Mouse (Mus musculus) NIH3T3 (cell line): ENCODE data around the gene Atl1.

Experiments used
- DNase-seq: peaks from one replicate; pipeline ENCODE4 v3.0.0-alpha.2; 2012; ENCODE audit warnings: low read depth

Atl1 gene

DNA sequence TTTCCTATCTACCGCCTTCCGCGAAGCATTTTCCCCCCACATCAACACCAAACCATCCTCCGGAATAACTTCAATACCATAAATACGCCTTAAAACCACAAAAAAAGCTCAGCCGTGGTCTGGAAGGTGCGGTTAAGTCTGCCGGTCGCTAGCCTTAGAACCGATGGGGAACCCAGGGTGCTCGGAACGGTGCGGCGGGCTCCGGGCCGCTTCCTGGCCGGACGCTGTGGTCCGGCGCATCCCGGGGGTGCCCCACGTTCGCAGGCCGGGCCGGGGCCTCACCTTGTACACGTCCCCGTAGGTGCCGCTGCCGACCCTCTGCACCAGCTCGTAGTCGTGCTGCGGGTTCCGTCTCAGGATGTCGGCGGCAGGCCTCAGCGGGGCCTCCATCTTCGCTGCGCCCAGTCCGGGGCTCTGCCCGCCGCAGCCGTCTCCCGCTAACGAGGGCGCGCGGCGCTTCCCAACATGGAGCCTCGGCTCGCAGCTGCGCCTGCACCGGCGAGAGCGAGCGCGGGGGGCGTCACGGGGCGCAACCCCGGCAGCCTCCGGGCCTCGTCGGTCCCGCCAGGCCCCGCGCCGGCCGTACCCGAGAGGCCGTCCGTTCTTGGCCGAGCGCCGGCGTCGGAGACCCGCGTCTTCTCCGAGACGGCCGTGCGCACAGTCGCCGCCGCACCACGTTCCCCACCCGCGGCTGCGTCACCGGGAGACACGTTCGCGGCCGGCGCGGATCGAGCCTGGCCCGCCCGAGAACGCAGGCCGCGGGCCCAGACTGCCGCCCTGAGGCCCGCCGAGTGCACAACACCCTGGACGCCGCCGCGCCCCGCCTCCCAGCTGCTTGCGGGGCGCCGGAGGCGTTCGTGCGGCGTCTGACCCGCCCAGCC lies at the start of gene Atl1, which contains the start of gene Map4k5:
Atl1 (plus strand) TSS at position 244 of the 881 bp plus-strand sequence.
Map4k5 (minus strand) TSS at position 830 of the 881 bp plus-strand sequence.
- peak; percentile 96 for DNase-seq

DNA sequence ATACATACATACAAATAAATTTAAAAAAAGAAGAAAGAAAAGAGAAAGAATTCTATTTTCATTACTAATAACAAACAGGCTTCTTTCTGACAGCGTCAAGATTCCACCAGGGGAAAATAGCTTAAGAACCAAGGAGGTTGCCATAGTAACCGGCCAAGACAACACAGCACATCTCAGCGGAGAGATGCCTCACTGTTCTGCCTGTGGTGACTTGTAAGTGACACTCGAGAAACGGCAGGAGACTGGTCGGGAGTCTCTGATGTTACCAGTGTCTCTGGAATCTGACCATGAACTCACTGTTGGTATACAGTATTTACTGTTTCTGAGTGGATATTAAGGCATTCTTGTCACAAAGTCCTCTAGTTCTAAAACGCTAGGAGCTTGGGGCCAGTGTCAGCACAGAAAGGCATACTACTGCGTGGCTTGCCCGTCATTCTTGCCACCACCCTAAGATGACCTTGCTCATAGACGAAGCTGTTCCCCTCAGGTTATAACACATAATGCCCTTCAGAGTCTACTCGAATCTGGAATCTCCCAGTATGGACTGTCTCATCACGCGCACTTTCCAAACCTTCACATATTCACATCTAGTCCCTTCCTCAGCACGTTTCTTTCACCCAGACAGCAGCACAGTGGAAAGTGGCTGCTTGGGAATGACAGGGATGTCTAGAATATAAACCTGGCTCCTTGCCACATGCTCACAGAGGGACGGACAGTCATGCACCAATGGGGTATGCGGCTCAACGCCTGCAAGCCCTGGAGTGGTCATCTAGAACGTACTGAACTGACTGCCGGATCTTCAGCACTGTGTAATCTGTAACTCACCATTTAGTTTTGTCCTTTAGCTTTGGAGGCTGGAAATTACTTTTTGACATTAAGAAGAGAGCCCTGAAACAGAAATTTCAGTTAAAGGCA lies 48.6 kb upstream of the Atl1 start:
- DNase-seq, result no peak

DNA sequence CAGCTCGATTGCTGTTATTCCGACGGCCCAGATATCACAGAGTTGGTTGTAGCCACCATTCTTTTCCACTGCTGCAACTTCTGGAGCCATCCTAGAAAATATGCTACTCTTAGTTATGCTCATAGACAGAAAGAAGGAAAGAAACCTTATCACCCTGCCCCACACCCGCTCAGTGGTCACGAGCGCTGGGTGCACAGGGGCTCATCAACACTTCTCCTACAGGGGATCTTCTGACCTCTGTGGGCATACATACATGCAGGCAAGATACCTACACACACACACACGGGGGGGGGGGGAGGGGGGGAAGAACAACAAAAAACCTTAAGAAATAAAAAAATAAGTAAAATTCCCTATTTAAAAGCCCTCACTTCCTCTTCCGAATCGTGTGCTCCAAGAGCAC lies 46.7 kb upstream of the Atl1 start:
- no peak for DNase-seq

DNA sequence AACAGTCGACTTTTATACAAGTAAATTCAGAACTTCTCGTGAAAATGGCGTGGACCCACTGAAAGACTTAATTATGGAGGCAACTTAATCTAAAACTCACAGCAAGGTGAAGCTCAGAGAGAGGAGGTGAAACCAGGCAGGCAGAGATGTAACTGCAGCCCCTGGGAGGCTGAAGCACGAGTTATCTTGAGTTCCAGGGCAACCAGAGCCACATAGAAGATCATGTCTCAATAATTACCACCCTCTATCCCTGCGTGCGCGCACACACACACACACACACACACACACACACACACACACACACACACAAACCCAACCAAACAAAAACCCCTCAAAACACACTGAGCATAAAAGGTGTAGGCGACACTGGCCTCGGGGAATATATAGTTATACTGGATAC lies 45.9 kb upstream of the Atl1 start:
- no peak for DNase-seq

DNA sequence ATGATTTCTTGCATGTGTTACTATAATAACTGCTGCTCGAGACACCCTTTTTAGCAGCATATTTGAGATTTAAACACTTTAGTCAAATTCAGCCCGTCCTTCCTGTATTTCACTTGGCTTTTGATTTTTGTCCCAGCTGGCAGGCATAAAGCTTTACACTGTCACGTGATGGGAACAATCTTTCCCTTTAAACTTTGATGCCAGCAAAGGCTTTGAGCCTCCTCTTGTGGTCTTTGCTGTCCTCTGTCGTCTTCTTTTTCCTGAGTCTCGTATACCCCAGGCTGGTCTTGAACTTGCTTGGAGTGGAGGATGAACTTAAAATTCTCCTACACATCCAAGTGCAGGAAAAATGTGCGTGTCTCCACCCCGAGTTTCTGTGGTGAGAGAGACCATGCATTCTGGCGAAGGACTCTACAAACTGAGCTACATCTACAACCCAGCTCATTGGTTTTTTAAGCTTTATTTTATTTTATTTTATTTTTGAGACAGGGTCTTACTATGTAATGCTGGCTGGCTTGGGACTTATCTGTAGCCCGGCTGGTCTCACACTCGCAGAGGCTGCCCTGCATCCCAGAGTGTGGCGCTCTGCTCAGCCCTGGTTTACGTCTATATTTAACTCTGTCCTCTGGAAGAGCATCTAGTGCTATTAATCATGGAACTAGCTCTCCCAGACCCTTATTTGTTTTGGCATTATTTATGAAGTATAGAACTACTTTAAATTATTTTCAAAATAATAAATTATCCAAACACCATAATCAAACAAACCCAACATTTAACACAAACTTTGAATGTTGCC lies 44.1 kb upstream of the Atl1 start:
- DNase-seq, result no peak

DNA sequence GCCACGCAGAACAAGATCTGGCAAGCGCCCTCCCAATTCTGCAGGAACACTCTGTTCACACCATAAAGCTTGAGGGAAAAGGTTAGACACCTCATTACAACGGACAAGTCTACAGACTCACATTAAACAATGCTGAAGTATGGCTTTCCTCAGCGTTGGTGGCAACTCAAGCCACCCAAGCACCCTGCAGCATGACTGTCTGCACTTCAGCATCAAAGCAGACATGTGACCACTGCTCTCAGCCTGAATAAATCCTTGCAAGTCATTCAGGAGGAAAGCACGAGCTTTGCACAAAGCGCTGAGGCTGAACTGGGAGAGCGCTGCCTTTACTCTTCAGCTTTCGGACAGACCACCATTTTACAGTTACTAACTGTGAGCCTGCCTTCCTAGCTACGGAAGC lies 40.1 kb upstream of the Atl1 start:
- no peak for DNase-seq

DNA sequence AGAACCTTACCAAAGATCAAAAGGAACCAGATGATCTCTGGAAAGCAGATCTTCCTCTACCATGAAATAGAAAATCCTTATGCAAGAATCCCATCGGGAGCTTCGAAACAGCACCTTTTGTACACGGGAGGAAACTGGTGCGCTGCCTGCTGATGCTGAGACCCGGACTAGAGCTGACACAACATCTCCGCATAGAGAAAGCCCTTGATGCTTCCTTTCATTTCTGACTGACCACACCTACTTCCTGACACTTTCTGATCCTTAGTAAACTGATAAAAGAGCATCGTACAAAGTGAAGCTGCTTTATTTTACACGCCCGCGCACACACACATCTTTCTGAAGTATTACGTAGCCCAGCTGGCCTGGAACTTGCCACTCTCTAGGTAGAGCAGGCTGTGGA lies 39.0 kb upstream of the Atl1 start:
- no peak for DNase-seq

DNA sequence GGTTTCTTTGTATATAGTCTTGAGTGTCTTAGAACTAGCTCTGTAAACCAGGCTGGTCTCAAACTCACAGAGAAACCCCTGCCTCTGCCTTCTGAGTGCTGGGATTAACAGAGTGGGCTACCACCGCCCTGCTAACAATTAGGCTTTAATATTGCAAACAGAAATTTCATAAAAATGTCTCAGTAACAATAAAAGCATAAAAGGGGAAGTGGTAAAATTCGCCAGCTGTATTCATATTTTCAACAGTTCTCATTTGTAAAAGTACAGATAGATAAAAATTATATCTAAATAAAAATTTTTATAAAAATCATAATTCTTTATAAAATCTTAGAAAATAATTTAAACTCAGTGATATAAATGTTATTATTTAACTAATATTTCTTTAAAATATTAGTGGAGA lies 38.5 kb upstream of the Atl1 start:
- no peak for DNase-seq

DNA sequence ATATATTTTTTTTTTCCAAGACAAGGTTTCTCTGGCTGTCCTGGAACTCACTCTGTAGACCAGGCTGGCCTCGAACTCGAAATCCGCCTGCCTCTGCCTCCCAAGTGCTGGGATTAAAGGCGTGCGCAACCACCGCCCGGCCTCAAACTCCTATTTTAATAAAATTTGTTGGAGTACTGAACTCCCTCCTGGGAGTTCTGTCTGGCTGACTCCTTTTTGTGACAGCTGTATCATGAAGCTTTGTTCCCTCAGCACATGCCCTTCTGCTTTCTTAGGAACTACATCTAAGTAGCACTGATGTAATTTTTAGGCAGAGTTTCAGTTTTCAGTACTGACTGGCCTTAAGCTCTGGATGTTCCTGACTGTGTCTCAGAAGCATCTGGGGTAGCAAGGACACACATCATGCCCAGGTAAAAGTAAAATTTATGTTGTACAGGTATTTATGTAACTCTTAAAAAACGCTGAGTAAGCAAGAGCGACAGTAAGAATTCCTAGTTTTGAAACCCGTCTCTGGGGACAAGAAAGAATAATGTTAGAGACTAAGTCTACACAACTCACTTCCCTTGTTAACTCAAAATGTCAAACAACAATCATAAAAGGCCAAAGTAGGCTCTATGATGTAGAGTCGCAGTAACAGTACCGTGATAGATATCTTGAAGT lies 36.6 kb upstream of the Atl1 start:
- no peak for DNase-seq

DNA sequence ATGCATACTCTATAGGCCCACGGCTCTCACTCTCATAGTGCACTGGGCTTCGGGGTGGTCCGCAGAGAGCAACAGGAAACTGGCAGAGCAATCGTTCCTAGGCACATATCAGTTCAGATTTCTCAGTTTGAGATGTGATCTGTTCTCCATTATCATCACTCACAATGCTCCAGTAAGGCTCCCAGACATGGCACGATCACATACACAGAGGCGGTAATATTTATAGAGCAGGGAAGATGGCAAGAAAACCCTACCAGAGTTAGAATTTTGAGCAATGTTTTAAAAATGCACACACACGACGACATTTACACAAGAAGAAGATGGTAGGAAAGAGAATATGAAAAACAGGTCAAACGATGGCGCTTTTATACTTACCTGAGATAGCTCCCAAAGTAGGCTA lies 36.0 kb upstream of the Atl1 start:
- DNase-seq, result no peak

DNA sequence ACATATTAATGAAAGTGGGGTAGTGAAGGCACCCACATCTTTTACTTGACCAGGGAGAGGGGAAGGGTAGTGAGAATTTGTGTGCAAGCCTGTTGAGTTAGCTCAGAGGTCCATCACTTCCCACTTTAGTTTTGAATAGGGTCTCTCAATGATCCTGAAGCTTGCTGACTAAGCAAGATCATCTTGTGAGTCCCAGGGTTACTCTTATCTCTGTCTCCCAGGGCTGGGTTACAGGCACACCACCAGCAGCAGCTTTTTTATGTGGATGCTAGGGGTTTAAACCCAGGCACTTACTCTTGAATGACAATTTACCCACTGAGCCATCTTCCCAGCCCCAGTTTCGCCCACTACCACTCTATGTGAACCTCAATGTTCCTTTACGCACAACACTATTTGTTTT lies 34.8 kb upstream of the Atl1 start:
- no peak for DNase-seq

DNA sequence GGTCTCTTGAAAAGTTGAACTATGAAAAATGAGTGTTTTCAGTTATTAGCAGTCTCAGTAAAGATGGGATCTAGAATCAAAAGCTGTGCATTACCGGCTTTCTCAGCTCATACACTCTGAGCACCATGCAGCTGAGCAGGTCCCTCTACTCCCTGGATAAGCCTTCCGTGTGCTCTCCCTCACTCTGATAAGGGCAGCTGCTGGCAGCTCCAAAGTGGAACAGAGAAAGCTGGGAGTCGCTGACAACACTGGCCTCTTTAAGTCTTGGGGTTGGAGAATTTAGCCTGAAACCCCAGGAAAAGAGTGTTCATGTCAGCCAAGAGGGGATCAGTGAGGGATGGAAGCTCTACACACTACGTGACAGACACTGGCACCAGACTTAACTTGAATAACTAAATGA lies 33.6 kb upstream of the Atl1 start:
- no peak for DNase-seq

DNA sequence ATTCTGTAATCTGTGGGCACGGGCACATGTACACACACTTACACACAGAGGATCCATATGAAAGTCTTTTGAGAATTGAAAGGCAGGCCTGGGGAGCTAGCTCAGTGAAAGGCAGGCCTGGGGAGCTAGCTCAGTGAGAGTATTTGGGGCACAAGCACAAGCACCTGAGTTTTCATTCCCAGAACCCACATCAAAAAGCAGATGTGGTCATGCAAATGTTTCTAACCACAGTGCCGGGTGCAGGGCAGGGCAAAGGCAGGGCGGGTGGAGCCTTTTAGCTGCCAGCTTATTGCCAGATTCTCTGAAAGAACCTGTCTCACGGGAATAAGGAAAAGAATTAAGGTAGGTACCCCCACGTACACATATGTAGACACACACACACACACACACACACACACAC lies 28.9 kb upstream of the Atl1 start:
- DNase-seq, result no peak

DNA sequence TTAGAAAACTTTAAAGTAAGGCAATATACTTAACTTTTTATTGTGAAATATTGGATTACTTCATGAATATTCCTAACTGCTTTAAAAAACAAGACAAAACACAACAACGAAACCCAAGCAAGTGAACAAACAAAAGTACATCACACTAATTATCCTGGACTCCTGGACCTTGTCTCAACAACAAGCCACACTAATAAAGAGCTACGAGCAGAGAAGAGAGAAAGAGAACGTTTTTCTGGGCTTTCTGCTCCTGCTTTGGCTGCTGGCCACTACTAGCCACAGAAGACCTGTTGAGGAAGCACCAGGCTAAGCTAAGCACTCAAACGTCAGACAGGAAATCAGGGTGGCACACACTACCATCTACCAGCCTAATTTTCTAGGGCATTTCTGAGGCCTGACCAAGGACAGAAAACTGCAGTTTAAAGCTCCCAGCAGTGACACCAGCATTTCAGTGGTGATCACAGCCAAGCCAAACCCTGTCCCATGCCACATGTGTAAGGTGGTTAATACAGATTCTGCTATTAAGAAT lies 28.2 kb upstream of the Atl1 start:
- no peak for DNase-seq

DNA sequence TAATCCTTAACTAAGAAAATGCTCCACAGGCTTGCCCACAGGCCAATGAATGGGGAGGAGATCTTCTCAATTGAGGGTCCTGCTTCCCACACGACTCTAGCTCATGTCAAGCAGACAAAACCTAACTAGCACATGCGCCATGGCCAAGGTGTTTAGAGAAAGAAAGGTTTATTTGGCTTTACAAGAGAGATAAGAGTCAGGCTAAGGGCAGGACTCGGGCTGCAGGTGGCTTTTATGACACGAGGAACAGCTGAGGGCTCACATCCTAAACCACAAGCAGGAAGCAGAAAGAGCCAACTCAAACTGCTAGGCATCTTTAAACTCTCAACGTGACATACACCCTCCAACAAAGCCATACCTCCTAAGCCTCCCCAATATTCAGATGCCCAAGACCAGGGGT lies 25.1 kb upstream of the Atl1 start:
- DNase-seq, result no peak

DNA sequence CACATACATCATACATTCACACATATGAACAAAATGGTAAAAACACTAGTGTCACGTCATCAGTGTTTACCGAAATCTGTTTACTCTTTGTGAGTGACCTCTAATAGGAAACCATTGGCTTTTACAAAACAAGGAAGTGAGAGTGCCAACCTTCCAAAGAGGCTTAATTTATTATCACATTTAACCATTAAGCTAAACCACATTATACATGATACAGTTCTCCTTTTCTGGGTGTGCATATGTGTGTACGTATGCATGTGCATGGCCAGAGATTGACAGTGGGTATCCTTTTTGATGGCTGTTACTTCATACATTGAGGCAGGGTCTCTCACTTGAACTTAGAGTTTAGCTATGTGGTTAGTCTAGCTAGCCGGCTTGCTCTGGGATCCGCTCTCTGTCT lies 20.8 kb upstream of the Atl1 start:
- DNase-seq, result no peak

DNA sequence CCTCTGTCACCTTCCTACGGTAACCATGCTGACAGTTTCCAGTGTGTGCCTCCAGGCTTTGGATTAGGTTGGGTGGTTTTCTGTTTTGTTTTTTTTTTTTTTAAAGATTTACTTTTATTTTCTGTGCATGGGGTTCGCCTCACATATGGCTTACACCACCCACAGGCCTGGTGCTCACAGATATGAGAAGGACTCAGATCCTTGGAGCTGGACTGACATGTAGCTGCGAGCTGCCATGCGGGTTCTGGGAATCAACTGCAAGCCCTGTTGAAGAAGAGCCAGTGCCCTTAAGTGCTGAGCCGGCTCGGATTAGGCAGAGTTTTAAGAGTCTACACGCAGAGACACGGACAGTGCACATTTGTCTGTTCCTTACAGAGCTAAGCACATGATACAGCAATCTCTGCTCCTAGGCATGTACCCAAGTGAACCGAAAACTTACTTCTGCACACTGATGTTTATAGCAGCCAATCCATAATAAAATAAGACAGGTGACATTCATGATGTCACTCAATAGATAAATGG lies 14.5 kb upstream of the Atl1 start:
- no peak for DNase-seq

DNA sequence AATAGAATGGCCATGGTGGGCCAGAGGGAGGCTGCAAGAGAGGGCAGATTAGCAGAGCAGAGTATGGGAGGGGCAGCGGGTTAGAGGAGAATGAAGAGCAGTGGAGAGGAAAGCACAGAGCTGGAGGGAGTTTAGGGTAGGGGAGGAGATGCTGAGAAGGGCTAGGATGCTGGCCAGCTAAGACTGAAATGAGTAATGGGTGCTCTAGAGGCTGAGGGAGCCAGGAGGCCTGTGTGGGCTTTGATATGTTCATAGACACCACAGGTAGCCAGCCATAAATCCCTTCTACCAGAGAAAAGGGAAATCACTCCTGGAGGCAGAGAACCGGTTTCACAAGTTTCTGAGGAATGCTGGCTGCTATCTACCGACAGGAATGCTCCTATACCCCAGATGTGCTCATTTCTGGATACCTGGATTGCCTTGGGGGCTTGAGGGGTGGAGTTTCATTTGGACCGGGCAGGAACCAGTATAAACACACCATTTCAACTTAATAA lies 13.2 kb upstream of the Atl1 start:
- no peak for DNase-seq

DNA sequence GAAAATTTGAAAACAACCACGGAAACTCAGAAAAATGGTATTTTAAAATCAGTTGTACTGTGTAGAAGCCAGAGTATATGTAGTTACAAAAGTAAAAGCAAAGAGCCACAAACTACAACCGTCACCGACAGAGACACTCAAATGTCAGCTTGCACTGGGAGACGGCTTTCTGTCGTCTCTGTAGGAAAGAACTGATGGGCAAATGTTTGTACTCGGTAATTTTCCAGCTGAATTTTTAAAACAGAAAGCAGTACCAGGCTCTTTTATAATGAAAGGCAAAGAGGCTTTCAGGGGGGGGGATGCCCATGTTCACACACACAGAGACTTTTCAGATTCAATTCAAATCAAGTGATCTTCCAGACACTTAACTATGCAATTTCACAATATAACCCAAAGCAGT lies 12.7 kb upstream of the Atl1 start:
- DNase-seq, result no peak

DNA sequence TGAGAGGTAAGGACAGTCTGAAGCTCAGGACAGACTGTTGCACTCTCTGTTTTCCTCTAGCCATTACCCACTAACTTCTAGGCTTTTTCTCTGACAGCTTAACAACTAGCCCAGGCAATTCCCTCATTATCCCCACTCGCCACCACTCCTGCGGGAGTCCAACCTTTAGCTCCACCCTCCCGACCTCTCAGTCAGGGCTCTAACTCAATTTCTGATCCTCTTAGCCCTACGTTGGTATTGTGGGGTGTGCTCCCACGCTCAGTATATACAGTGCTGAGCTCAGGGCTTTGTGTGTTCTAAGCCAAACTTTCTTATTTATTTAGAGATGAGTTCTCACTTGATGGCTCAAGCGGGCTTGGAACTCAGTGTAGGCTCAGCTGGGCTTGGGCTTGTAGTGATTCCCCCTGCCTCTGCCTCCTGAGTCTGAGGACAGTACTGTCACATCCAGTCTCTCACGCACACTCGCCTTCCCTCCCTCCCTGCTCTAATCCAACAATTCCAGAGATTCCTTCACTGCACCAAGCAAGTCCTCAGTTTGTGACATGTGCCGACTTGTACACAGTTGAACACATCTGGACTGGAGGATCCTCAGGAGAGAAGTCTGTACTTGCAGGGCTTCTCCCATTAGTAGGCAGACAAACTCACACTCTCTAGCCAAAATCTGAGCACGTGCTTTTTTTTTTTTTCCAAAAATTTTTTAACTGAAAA lies 11.1 kb upstream of the Atl1 start:
- DNase-seq, result no peak
